Mouse (Mus musculus) layer of hippocampus, postnatal 25 days (tissue): ENCODE data around the gene Nbdy. TPM values are rescaled to one million over a fixed set of nuclear protein-coding genes. Genes with fewer than 3 reads are reported as not detected.

ENCODE experiments used
- DNase-seq, 2 experiments: peaks; one replicate each; pipeline ENCODE4 v3.0.0; 2022; ENCODE audit warnings: mixed read lengths in 2 of 2, low spot score in 1 of 2; ENCODE audit errors: extremely low spot score in 1 of 2
- total RNA-seq, 2 experiments: library from RNA; stranded (reverse); gene quantifications; 2 replicates each; pipeline ENCODE4 v1.2.3; 2021

Nbdy gene
- total RNA-seq: 10 to 100 TPM; 46.3 to 53.1 TPM

DNA sequence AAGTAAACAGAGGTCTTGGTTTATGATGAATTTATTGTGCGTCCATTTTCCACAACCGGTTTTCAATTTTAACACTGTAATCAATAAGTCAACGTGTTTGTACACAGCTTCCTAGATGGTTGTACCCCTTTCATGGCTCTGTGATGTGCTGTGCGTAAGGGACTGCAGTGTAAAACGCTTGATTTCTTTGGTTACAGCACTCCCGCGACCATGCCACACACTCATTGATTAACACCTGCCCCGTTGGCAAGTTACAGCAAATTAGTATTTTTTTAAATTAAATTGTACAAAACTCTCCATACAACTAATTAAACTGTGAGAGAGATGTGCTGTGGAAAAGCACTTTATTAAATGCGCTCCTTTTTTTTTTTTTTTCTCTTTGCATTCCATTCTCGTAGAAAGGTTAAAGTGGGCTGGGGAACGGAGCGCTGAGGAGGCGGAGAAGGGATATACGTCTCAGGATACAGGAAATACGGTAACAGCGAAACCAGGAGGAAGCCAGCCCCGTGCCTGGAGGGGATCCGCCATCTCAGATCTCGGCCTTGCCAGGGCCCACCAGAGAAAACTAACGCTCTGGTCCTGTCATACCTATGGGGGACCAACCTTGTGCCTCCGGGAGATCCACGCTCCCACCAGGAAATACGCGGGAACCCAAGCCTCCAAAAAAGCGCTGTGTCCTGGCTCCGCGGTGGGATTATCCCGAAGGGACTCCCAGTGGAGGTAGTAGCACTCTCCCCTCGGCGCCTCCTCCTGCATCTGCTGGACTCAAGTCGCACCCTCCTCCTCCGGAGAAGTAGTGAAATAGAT lies at the start of gene Nbdy:
Gene Nbdy, plus strand, starts transcription at position 481 of the 807 bp plus-strand sequence.
- peak; percentile 20 to 40 for DNase-seq

DNA sequence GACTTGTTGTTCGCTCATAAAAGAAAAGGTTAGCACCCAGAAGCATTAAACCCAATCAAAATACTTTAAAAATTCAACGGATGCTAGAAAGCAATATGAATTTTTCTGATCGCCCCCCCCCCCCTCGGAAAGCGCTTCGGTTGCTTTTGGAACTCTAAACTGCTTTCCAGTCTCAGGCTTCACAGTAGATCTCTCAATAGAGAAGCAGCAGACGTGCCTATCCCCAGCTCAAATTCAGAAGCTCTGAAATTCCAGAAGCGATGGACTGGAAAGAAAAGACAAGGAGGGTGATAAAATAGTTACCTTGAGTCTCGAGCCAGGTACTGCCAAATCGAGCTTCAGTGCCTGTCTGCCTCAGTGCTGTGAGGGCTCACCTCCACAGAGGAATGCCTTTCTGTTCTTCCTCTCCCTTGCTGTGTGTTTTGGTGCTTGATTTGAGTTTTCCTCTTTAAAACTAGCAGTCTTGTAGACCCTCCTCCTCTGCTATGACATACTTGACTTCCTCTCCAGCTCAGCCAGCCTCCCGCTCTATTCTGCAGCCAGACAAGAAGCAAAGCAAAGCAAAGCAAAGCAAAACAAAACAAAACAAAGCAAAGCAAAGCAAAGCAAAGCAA lies 27.5 kb upstream of the Nbdy start, which contains the start of gene Kctd12b:
Gene Kctd12b, minus strand, starts transcription at position 610 of the 614 bp plus-strand sequence.
- DNase-seq: no peak

DNA sequence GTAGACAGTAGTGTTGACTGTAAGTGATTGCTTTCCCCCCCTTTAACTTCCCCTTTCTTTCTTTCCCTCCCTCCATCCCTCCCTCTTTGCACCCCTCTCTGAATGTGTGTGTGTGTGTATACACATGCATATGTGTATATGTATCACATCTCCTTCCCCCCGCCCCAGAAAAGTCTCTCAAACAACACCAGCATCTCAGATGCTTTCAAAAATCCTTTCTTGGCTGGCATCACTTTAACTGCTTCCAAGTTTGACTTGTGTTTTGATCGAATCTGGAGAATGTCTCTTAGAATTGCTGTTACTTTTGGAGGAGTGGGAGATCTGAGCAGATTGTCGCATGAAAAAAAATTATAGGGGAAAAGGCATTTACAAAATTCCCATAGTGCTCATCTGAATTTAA lies 22.9 kb upstream of the Nbdy start:
- no peak for DNase-seq

GRCm38 (mm10) chrX:153707735-153708134 lies 15.7 kb upstream of the Nbdy start:
- DNase-seq: peak in 1 of 2 experiments; percentile 45

DNA sequence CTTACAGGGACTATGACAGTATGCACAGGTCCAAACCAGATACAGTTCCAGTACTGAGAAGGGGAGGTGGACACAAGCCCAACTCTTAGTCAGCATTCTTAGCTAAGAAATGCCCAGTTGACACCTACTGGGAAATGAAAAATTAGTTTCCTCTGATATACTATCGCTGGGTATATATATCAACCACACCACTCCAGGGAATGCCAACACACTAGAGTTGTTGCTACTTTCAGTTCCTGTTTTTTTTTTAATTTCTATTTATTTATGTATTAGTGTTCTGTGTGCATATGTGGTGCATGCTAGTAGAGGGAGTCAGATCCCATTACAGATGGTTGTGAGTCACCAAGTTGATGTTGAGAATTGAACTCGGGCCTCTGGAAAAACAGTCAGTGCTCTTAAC lies 6.7 kb upstream of the Nbdy start:
- no peak for DNase-seq

- DNase-seq: no peak
Observed at GRCm38 (mm10) chrX:153719602-153720001, 3.8 kb upstream of the Nbdy start.

- DNase-seq: no peak
Observed at GRCm38 (mm10) chrX:153724400-153724799, 1.0 kb downstream of the Nbdy start.

DNA sequence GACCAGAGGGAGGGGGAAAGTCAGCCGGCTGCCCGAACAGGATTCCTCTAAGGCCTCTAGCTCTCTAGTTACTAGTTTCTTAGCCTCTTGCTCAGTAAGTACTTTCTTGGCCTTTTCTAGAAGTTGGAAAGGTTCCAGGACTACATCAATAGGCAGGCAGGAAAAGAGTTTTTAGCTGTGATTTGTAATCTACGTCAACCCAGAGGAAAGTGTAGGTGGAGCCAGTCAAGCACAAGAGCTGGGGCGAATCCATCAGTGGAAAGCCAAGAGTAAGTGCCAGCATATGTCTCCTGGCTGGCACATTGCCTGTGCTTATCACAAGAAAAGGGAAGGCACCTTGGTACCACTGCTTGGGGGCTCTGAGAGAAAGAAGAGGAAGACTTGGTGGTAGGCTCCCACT lies 12.3 kb downstream of the Nbdy start:
- no peak for DNase-seq

DNA sequence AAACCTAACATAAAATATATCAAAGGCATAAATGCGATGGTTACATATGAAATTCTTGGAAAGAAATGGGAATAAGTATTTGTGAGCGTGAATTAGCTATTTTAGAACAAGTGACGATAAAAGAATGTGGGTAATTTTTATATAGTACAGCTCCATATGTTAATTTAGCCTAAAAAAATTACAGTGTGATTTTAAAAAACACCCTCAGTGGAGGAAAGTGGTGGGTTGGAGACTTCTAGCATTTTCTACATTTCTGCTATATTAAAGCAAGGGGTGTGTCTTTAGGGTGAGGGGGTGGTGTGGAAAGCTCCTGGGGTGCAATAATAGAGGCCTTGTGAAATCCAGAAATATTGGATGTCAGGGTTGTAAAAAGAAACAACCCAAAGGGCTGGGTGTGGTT lies 19.1 kb downstream of the Nbdy start:
- no peak for DNase-seq

- DNase-seq: no peak
Observed at GRCm38 (mm10) chrX:153749230-153749629, 25.8 kb downstream of the Nbdy start.

Other genes starting within 250 kb of the Nbdy start
- gene Ubqln2, start 225.4 kb upstream of the Nbdy start, total RNA-seq: 100 to 1,000 TPM; 242 to 253 TPM
- not detected for gene Cypt3, start 165.0 kb upstream of the Nbdy start, total RNA-seq
- gene Kctd12b, start 27.2 kb upstream of the Nbdy start, total RNA-seq: 1 to 10 TPM; 3.8 to 4.3 TPM
- gene Spin2c, start 108.6 kb downstream of the Nbdy start, total RNA-seq: 10 to 100 TPM in 1 of 2 experiments, 1 to 10 TPM in 1; 7.8 to 10.5 TPM